Mouse (Mus musculus) heart, embryonic 16.5 days (tissue): ENCODE data around the gene Gstt1. TPM values are rescaled to one million over a fixed set of nuclear protein-coding genes. Genes with fewer than 3 reads are reported as not detected.
"Not testable (repeated sequence)": the region's sequence is repeated elsewhere in the genome, so short reads cannot be mapped to it uniquely, and the experiment has no call there.

Experiments
- ATAC-seq: fragments of 200-750 bp; cut with Nextera tagmentation; replicated peaks from 2 replicates; pipeline ENCODE4 v1.8.0; 2017; ENCODE audit warnings: moderate number of reproducible peaks; ENCODE audit not compliant: insufficient read depth, low FRiP score; ENCODE audit errors: extremely low read depth
- H3K27ac ChIP-seq: fragments of 300-500 bp; sonication (generic); 2 replicates; pipeline ENCODE4 v1.5.1; 2014; ENCODE audit warnings: mild to moderate bottlenecking, low read length, control low read depth, moderate library complexity
- H3K27me3 ChIP-seq: fragments of 300-500 bp; sonication (generic); 2 replicates; pipeline ENCODE4 v1.6.1; 2014; ENCODE audit warnings: low read length, mixed read lengths; ENCODE audit not compliant: control insufficient read depth, insufficient read depth
- H3K36me3 ChIP-seq: fragments of 300-500 bp; sonication (generic); 2 replicates; pipeline ENCODE4 v1.6.1; 2014; ENCODE audit not compliant: control insufficient read depth, insufficient read depth
- H3K4me1 ChIP-seq: fragments of 300-500 bp; sonication (generic); 2 replicates; pipeline ENCODE4 v1.6.1; 2014; ENCODE audit warnings: low read length, mixed read lengths; ENCODE audit not compliant: control insufficient read depth, insufficient read depth
- H3K4me2 ChIP-seq: fragments of 300-500 bp; sonication (generic); 2 replicates; pipeline ENCODE4 v1.6.1; 2014; ENCODE audit warnings: low read depth, mild to moderate bottlenecking, control low read depth, low read length
- H3K4me3 ChIP-seq: fragments of 300-500 bp; sonication (generic); 2 replicates; pipeline ENCODE4 v1.5.1; 2014; ENCODE audit warnings: mild to moderate bottlenecking, control low read depth, low read length
- H3K9ac ChIP-seq: fragments of 300-500 bp; sonication (generic); 2 replicates; pipeline ENCODE4 v1.6.1; 2014; ENCODE audit warnings: low read length, control low read depth
- H3K9me3 ChIP-seq: fragments of 300-500 bp; sonication (generic); replicated peaks from 2 replicates; pipeline ENCODE4 v1.6.1; 2016; ENCODE audit warnings: low read length; ENCODE audit not compliant: control insufficient read depth
- WGBS: fragments of 180-500 bp; shearing (Covaris S2); extraction: QIAGEN DNeasy Blood & Tissue Kit; methylation state at CpG from one replicate; pipeline ENCODE4 v1.1.7; 2014; 5-methylcytosine and 5-hydroxymethylcytosine counted together
- polyA plus RNA-seq: library from polyadenylated mRNA; unstranded; fragments of >200 nt; fragmentation: Nextera tagmentation; extraction: Ambion mirVana; gene quantifications from 2 replicates; pipeline ENCODE4 v1.2.1, GENCODE M21; 2015

The Gstt1 gene
- polyA plus RNA-seq = 9.0 and 10.2 TPM in 2 replicates

- H3K4me1 ChIP-seq = peaks cover 13% of the 10 kb centered on the region
- H3K27me3 ChIP-seq = no peaks in the 10 kb centered on the region
- H3K4me3 ChIP-seq = peak within 1 kb of the TSS; percentile 64
- peak within 1 kb of the TSS; percentile 73 for H3K9ac ChIP-seq
- peak within 1 kb of the TSS; percentile 95 for H3K4me2 ChIP-seq
- WGBS = 2% methylated on average over 18 of the region's 18 CpGs
- no peaks in the 10 kb centered on the region for H3K36me3 ChIP-seq
- peak; percentile 55 for ATAC-seq
- H3K27ac ChIP-seq = peak within 1 kb of the TSS; percentile 32; the same call in 1 of the 2 replicates
- H3K9me3 ChIP-seq = no peaks in the 10 kb centered on the region
These were observed at the start of gene Gstt1 for GRCm38 (mm10) chr10:75798176-75798696. Gene Gstt1, minus strand, starts transcription at chr10:75798584.

GRCm38 (mm10) chr10:75845306-75845930, 47.0 kb upstream of the Gstt1 start:
- Histone ChIP-seq H3K4me3 (no peak overlapping the region), H3K27ac (no peak overlapping the region), H3K4me1 (no peaks in the 10 kb centered on the region), H3K9me3 (no peaks in the 10 kb centered on the region), H3K9ac (no peak overlapping the region), H3K36me3 (no peaks in the 10 kb centered on the region), H3K27me3 (no peaks in the 10 kb centered on the region), H3K4me2 (no peak overlapping the region)
- no peak for ATAC-seq
- 66% methylated on average over 6 of the region's 6 CpGs for WGBS

GRCm38 (mm10) chr10:75844800-75845199, 46.4 kb upstream of the Gstt1 start:
- H3K36me3 ChIP-seq = no peaks in the 10 kb centered on the region
- H3K27me3 ChIP-seq = no peaks in the 10 kb centered on the region
- ATAC-seq = no peak
- no peak overlapping the region for H3K9ac ChIP-seq
- no peaks in the 10 kb centered on the region for H3K9me3 ChIP-seq
- no peak overlapping the region for H3K27ac ChIP-seq
- 30% methylated on average over 1 of the region's 1 CpGs for WGBS
- H3K4me2 ChIP-seq = no peak overlapping the region
- H3K4me1 ChIP-seq = no peaks in the 10 kb centered on the region
- no peak overlapping the region for H3K4me3 ChIP-seq

- not testable (repeated sequence) for H3K4me1 ChIP-seq, H3K36me3 ChIP-seq, H3K9me3 ChIP-seq, H3K27me3 ChIP-seq, H3K4me3 ChIP-seq, H3K9ac ChIP-seq, ATAC-seq, H3K27ac ChIP-seq, H3K4me2 ChIP-seq
- 74% methylated on average over 6 of the region's 6 CpGs for WGBS
These were observed 45.5 kb upstream of the Gstt1 start for GRCm38 (mm10) chr10:75843898-75844297.

GRCm38 (mm10) chr10:75839092-75839491, 40.7 kb upstream of the Gstt1 start:
- Histone ChIP-seq H3K27me3 (no peaks in the 10 kb centered on the region), H3K27ac (no peak overlapping the region), H3K36me3 (no peaks in the 10 kb centered on the region), H3K4me2 (no peak overlapping the region), H3K9ac (no peak overlapping the region), H3K4me1 (peaks cover 26% of the 10 kb centered on the region), H3K4me3 (no peak overlapping the region), H3K9me3 (no peaks in the 10 kb centered on the region)
- 83% methylated on average over 10 of the region's 10 CpGs for WGBS
- ATAC-seq = no peak

- peaks cover 26% of the 10 kb centered on the region for H3K4me1 ChIP-seq
- peak within 1 kb of the TSS; percentile 73 for H3K27ac ChIP-seq
- peak within 1 kb of the TSS; percentile 62 for H3K4me3 ChIP-seq
- no peaks in the 10 kb centered on the region for H3K36me3 ChIP-seq
- WGBS = under 1% methylated on average over 21 of the region's 21 CpGs
- ATAC-seq = peak; percentile 81
- no peaks in the 10 kb centered on the region for H3K9me3 ChIP-seq
- peak within 1 kb of the TSS; percentile 82 for H3K4me2 ChIP-seq
- no peaks in the 10 kb centered on the region for H3K27me3 ChIP-seq
- H3K9ac ChIP-seq = peak within 1 kb of the TSS; percentile 79
These were observed 38.9 kb upstream of the Gstt1 start, which contains the start of gene Gstt2 for GRCm38 (mm10) chr10:75837248-75837759. Gene Gstt2, minus strand, starts transcription at chr10:75837424.

GRCm38 (mm10) chr10:75835761-75836531, 37.6 kb upstream of the Gstt1 start:
- Histone ChIP-seq H3K4me1 (peaks cover 26% of the 10 kb centered on the region), H3K27me3 (no peaks in the 10 kb centered on the region), H3K4me3 (peak overlapping the region; percentile 56), H3K9ac (no peak overlapping the region), H3K36me3 (no peaks in the 10 kb centered on the region), H3K27ac (peak overlapping the region; percentile 67), H3K9me3 (no peaks in the 10 kb centered on the region), H3K4me2 (peak overlapping the region; percentile 82)
- WGBS = 20% methylated on average over 9 of the region's 10 CpGs
- ATAC-seq = peak; percentile 33; the same call in 1 of the 2 replicates

GRCm38 (mm10) chr10:75835307-75835706, 36.9 kb upstream of the Gstt1 start:
- H3K36me3 ChIP-seq = no peaks in the 10 kb centered on the region
- peak overlapping the region; percentile 51; the same call in 1 of the 2 replicates for H3K9ac ChIP-seq
- H3K4me2 ChIP-seq = peak overlapping the region; percentile 81
- ATAC-seq = no peak
- H3K9me3 ChIP-seq = no peaks in the 10 kb centered on the region
- H3K4me3 ChIP-seq = peak overlapping the region; percentile 56
- WGBS = 2% methylated on average over 10 of the region's 10 CpGs
- peaks cover 26% of the 10 kb centered on the region for H3K4me1 ChIP-seq
- no peaks in the 10 kb centered on the region for H3K27me3 ChIP-seq
- H3K27ac ChIP-seq = peak overlapping the region; percentile 59

- H3K27ac ChIP-seq = peak overlapping the region; percentile 55
- H3K4me2 ChIP-seq = peak overlapping the region; percentile 81
- no peak for ATAC-seq
- 7% methylated on average over 9 of the region's 9 CpGs for WGBS
- no peaks in the 10 kb centered on the region for H3K27me3 ChIP-seq
- H3K9ac ChIP-seq = peak overlapping the region; percentile 78
- no peaks in the 10 kb centered on the region for H3K9me3 ChIP-seq
- peak overlapping the region; percentile 56 for H3K4me3 ChIP-seq
- peaks cover 26% of the 10 kb centered on the region for H3K4me1 ChIP-seq
- H3K36me3 ChIP-seq = no peaks in the 10 kb centered on the region
These were observed 36.3 kb upstream of the Gstt1 start for GRCm38 (mm10) chr10:75834721-75835120.
